Comparison of ENCODE assay signal across 21 mouse cellular contexts in the genomic region with DNA sequence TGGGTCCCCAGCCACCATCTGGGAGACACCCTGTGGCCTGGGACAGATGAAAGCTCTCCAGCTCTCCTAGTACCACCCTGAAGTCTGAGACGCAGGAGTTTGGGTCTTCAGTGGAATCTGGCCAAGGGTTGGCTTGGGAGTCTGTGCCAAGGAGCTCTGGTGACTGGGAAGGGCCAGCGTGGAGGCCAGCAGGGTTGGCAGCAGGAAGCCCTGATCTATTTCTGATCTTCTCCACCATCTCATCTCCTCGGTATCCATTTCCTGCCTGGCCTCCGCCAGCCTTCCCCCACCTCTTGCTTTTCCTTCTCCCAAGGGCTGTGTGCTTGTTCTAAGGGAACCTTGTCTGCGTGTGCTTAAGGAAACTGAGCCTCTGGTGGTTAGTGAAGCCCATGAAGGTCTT. TPM values are rescaled to one million over a fixed set of nuclear protein-coding genes. Genes with fewer than 3 reads are reported as not detected.
DNase-seq lines count a peak whose midpoint lies in the region; ATAC-seq and TF ChIP-seq lines count a peak whose summit lies in the region.
"Had no signal": no experiment of that assay in that cellular context is flagged by ENCODE, and none has a peak within 500 bp of the region (broad histone marks: within the 10 kb centered on the region; RNA-seq: fewer than 3 reads in every experiment).

No protein-coding gene starts in this region.

- H3K27ac ChIP-seq in cerebellum, adult 2 months (ENCODE audit: insufficient read depth, low read length), result no peak overlapping the region
- no peak overlapping the region for H3K27ac ChIP-seq in kidney, embryonic 16.5 days (ENCODE audit: low read length)
- H3K27ac ChIP-seq: embryonic facial prominence, embryonic 13.5 days; forebrain, embryonic 12.5 days; hindbrain, embryonic 10.5 days; hindbrain, embryonic 15.5 days had no signal

- no peak for ATAC-seq in kidney, embryonic 16.5 days (ENCODE audit: low FRiP score, low TSS enrichment)
- ATAC-seq: forebrain, embryonic 16.5 days; intestine, embryonic 16.5 days had no signal

- TF ChIP-seq POLR2A in cerebellum, adult 2 months (IDR thresholded peaks at IDR 0.05; ENCODE audit: borderline replicate concordance, insufficient read depth, low read length), result no peak

- H3K4me3 ChIP-seq in cerebellum, adult 2 months (replicated peaks; ENCODE audit: insufficient read depth, low read depth, low read length), result no peak overlapping the region
- H3K4me3 ChIP-seq in kidney, embryonic 16.5 days (ENCODE audit: low read length), result no peak overlapping the region
- H3K4me3 ChIP-seq: embryonic facial prominence, embryonic 13.5 days; forebrain, embryonic 12.5 days; heart, embryonic 12.5 days; hindbrain, embryonic 10.5 days; hindbrain, embryonic 15.5 days had no signal

- H3K36me3 ChIP-seq in kidney, embryonic 16.5 days (ENCODE audit: insufficient read depth, low read length), result no peaks in the 10 kb centered on the region
- H3K36me3 ChIP-seq: embryonic facial prominence, embryonic 13.5 days; forebrain, embryonic 12.5 days; heart, embryonic 12.5 days; hindbrain, embryonic 10.5 days; hindbrain, embryonic 15.5 days had no signal

- 23% methylated on average over 5 of the region's 5 CpGs for WGBS in cerebellum, adult 2 months
- WGBS in kidney, embryonic 16.5 days, result 66% methylated on average over 5 of the region's 5 CpGs

- TF ChIP-seq CTCF in cerebellum, adult 2 months (IDR thresholded peaks at IDR 0.05; ENCODE audit: borderline replicate concordance, insufficient read depth, low read depth, low read length), result no peak

- no peaks in the 10 kb centered on the region for H3K9me3 ChIP-seq in kidney, embryonic 16.5 days (ENCODE audit: low read length)
- H3K9me3 ChIP-seq: embryonic facial prominence, embryonic 13.5 days; forebrain, embryonic 12.5 days; heart, embryonic 12.5 days; hindbrain, embryonic 10.5 days; hindbrain, embryonic 15.5 days had no signal

- no peaks in the 10 kb centered on the region for H3K4me1 ChIP-seq in cerebellum, adult 2 months (ENCODE audit: control insufficient read depth, insufficient read depth, low read length)
- no peaks in the 10 kb centered on the region for H3K4me1 ChIP-seq in kidney, embryonic 16.5 days (ENCODE audit: insufficient read depth, low read length)
- H3K4me1 ChIP-seq: embryonic facial prominence, embryonic 13.5 days; forebrain, embryonic 12.5 days; heart, embryonic 12.5 days; hindbrain, embryonic 10.5 days; hindbrain, embryonic 15.5 days had no signal

- H3K9ac ChIP-seq in kidney, embryonic 16.5 days (replicated peaks; ENCODE audit: low read length), result no peak overlapping the region
- H3K9ac ChIP-seq: embryonic facial prominence, embryonic 13.5 days; forebrain, embryonic 12.5 days; heart, embryonic 12.5 days; hindbrain, embryonic 15.5 days had no signal

- H3K27me3 ChIP-seq in cerebellum, adult 2 months (ENCODE audit: control insufficient read depth, insufficient read depth, low read length), result no peaks in the 10 kb centered on the region
- H3K27me3 ChIP-seq in kidney, embryonic 16.5 days (ENCODE audit: insufficient read depth, low read length), result no peaks in the 10 kb centered on the region
- H3K27me3 ChIP-seq: embryonic facial prominence, embryonic 13.5 days; forebrain, embryonic 12.5 days; heart, embryonic 12.5 days; hindbrain, embryonic 15.5 days had no signal

- peak; percentile 44 to 57 for DNase-seq in cerebellum, adult 2 months
- no peak for DNase-seq in cerebellum, adult 11 months
- DNase-seq in lung, postnatal 36 days, result peak; percentile 21
- no peak for DNase-seq in lung, postnatal 25 days (ENCODE audit: low spot score)
- DNase-seq in gastrocnemius, postnatal 10 days, result peak; percentile 29
- DNase-seq in liver, result no peak
- DNase-seq: adrenal gland, adult 2 months; kidney, adult 2 months had no signal

- H3K4me2 ChIP-seq in kidney, embryonic 16.5 days (replicated peaks; ENCODE audit: low read depth, low read length), result no peak overlapping the region
- H3K4me2 ChIP-seq: embryonic facial prominence, embryonic 13.5 days; forebrain, embryonic 12.5 days; heart, embryonic 12.5 days; hindbrain, embryonic 15.5 days had no signal

RNA-seq across cellular contexts. Expression of a gene that starts 33.3 kb away (rescaled TPM):
- 21.9 and 22.3 TPM in 2 replicates for polyA plus RNA-seq in cerebellum, adult 2 months (2012; rRNA removed)
- under 1 TPM; 0.25 to 0.87 TPM for total RNA-seq in gastrocnemius, postnatal 10 days (2021)
- polyA plus RNA-seq in kidney, embryonic 16.5 days (2015; fragmentation: Nextera tagmentation; extraction: Ambion mirVana), result 1.1 and 1.2 TPM in 2 replicates

RNA-seq across cellular contexts. Expression of a gene that starts 41.7 kb away (rescaled TPM):
- polyA plus RNA-seq in cerebellum, adult 2 months (2012; rRNA removed), result not detected in 2 replicates
- not detected for total RNA-seq in gastrocnemius, postnatal 10 days (2021)
- polyA plus RNA-seq in kidney, embryonic 16.5 days (2015; fragmentation: Nextera tagmentation; extraction: Ambion mirVana), result not detected in 2 replicates
- total RNA-seq: adrenal gland, adult 2 months; adrenal gland, postnatal 36 days; CH12.LX; granulocyte monocyte progenitor cell, adult 5-6 weeks; heart, adult 8-10 months had no signal
- polyA plus RNA-seq: adrenal gland, adult 2 months; embryonic facial prominence, embryonic 13.5 days; forebrain, embryonic 12.5 days; forebrain, embryonic 16.5 days; frontal cortex, adult 2 months; hindbrain, embryonic 10.5 days; hindbrain, embryonic 15.5 days had no signal

RNA-seq across cellular contexts. Expression of a gene that starts 55.3 kb away (rescaled TPM):
- polyA plus RNA-seq in cerebellum, adult 2 months (2012; rRNA removed), result 8.7 and 9.6 TPM in 2 replicates
- 1 to 10 TPM; 7.7 to 7.8 TPM for total RNA-seq in gastrocnemius, postnatal 10 days (2021)
- 6.6 and 7.2 TPM in 2 replicates for polyA plus RNA-seq in kidney, embryonic 16.5 days (2015; fragmentation: Nextera tagmentation; extraction: Ambion mirVana)

Comparison
In these comparisons a context has a peak if more than half of its experiments do, and no peak if none do; other contexts are left out.
1. DNase-seq: peak in cerebellum, adult 2 months (2 of 2), lung, postnatal 36 days (single experiment) and gastrocnemius, postnatal 10 days (single experiment); none in cerebellum, adult 11 months (single experiment), lung, postnatal 25 days (single experiment) and liver (single experiment).
2. RNA of a gene that starts 33.3 kb away (polyA plus RNA-seq): 21.9 to 22.3 TPM in cerebellum, adult 2 months; 1.1 to 1.2 TPM in kidney, embryonic 16.5 days; every median in the first group is over 10 times any median in the second.